Mouse (Mus musculus): ENCODE results near the gene Pnpla6.

Pnpla6 gene

GRCm38 (mm10) chr8:3507979-3508754 is 7.0 kb upstream of the Pnpla6 start:
- no peak for DNase-seq (ENCODE audit: low read depth)

- DNase-seq (ENCODE audit: low read depth): no peak
Observed at GRCm38 (mm10) chr8:3514681-3515247, 420 bp upstream of the Pnpla6 start.

GRCm38 (mm10) chr8:3515771-3516417 is 710 bp downstream of the Pnpla6 start:
- no peak for DNase-seq (ENCODE audit: low read depth)

- peak; percentile 88 for DNase-seq (ENCODE audit: low read depth)
Observed at GRCm38 (mm10) chr8:3516450-3517116, 1.4 kb downstream of the Pnpla6 start.

- no peak for DNase-seq (ENCODE audit: low read depth)
Observed at GRCm38 (mm10) chr8:3517117-3517495, 1.9 kb downstream of the Pnpla6 start.

GRCm38 (mm10) chr8:3522007-3522697 is 7.0 kb downstream of the Pnpla6 start:
- no peak for DNase-seq (ENCODE audit: low read depth)

GRCm38 (mm10) chr8:3530816-3531215 is 15.6 kb downstream of the Pnpla6 start:
- DNase-seq (ENCODE audit: low read depth): no peak

GRCm38 (mm10) chr8:3531936-3532335 is 16.8 kb downstream of the Pnpla6 start:
- no peak for DNase-seq (ENCODE audit: low read depth)

- DNase-seq (ENCODE audit: low read depth): peak; percentile 51
Observed at GRCm38 (mm10) chr8:3536053-3536841, 21.1 kb downstream of the Pnpla6 start.

GRCm38 (mm10) chr8:3536940-3537339 is 21.8 kb downstream of the Pnpla6 start:
- no peak for DNase-seq (ENCODE audit: low read depth)

GRCm38 (mm10) chr8:3537666-3538065 is 22.5 kb downstream of the Pnpla6 start:
- DNase-seq (ENCODE audit: low read depth): no peak

- no peak for DNase-seq (ENCODE audit: low read depth)
Observed at GRCm38 (mm10) chr8:3539146-3539545, 24.0 kb downstream of the Pnpla6 start.

GRCm38 (mm10) chr8:3540076-3540475 is 24.9 kb downstream of the Pnpla6 start:
- DNase-seq (ENCODE audit: low read depth): no peak

- no peak for DNase-seq (ENCODE audit: low read depth)
Observed at GRCm38 (mm10) chr8:3546511-3546910, 31.3 kb downstream of the Pnpla6 start.

- DNase-seq (ENCODE audit: low read depth): no peak
Observed at GRCm38 (mm10) chr8:3552240-3552639, 37.1 kb downstream of the Pnpla6 start.

- no peak for DNase-seq (ENCODE audit: low read depth)
Observed at GRCm38 (mm10) chr8:3556114-3556513, 40.9 kb downstream of the Pnpla6 start.

GRCm38 (mm10) chr8:3567641-3568371 is 52.6 kb downstream of the Pnpla6 start, which contains the start of gene C330021F23Rik:
C330021F23Rik (plus strand) TSS chr8:3567990.
- no peak for DNase-seq (ENCODE audit: low read depth)

GRCm38 (mm10) chr8:3568378-3568777 is 53.2 kb downstream of the Pnpla6 start:
- DNase-seq (ENCODE audit: low read depth): no peak

- DNase-seq (ENCODE audit: low read depth): no peak
Observed at GRCm38 (mm10) chr8:3569784-3570183, 54.6 kb downstream of the Pnpla6 start.

GRCm38 (mm10) chr8:3574546-3574945 is 59.4 kb downstream of the Pnpla6 start:
- no peak for DNase-seq (ENCODE audit: low read depth)
